Mouse (Mus musculus) heart, postnatal 36 days (tissue): ENCODE data around the gene Metap2. TPM values are rescaled to one million over a fixed set of nuclear protein-coding genes. Genes with fewer than 3 reads are reported as not detected.

Experiments
- DNase-seq, 2 experiments: peaks; one replicate each; pipeline ENCODE4 v3.0.0; 2021 to 2022
- intact Hi-C: fragments of 180-260 bp; cut with DNase I; formaldehyde crosslinking; loops from one replicate; pipeline ENCODE4 v1.15.1; 2025
- total RNA-seq, 2 experiments: library from RNA; stranded (reverse); gene quantifications; 2 replicates each; pipeline ENCODE4 v1.2.3; 2021

Metap2 gene
- total RNA-seq = 100 to 1,000 TPM; 127 to 131 TPM

DNA sequence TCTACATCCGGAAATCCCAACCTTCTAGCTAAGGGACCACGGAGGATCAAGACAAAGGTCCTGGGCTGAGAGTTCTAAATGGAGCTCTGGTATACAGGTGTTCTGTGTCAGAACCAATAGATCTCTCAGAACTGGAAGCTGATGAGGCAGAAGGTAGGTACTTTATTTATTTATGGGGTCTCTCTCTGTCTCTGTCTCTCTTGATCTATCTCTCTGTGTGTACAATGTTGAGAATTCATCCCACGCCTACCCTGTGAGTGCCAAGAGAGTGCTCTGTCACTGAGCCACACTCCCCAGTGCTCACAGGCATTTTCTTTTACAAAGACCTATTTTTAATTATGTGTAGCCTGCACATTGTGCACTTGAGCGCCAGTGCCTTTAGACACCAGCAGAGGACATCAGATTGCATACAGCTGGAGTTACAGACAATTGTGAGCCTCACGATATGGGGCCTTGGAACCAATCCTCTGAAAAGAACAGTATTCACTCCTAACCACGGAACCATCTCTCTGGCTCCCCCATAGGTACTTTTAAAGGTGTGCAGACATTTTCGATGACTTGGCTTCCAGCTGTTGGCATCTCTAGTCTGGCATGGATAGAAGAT lies at the start of gene Metap2:
Gene Metap2, minus strand, starts transcription at position 51 of the 604 bp plus-strand sequence.
- intact Hi-C loops = no loop called here
- no peak for DNase-seq

DNA sequence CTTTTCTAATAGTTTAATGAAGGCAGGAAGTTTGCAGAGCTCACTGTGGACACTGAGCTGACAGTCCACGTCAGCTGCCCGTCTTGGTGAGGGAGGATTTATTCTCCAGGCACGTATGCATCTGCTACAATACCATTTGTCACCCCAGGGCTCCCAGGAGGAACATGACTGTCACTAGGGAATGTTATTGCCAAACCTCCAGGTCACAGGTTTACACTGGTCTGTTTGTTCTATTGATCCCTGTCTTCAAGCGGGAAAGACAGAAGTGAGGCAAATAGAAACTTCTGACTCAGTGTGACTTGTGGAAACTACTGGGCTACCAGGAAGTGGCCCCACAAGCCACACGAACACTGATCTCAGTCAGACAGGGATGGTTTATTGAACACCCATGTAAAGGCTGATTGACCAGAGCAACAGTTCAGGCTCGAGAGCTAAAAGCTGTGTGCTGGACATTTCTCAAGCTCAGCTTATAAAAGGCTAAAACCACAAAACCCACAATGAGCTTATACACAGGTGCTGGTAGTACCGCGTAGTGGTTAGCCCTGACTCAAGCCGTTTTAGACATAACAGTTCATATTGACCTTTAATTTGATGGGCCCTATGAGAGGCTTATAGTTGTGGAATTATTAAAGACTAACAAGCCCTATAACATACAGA lies 49.1 kb upstream of the Metap2 start:
- DNase-seq = no peak
- intact Hi-C loops = loop anchor here (1.0 kb wide), 1 partner anchor 170 kb away; no protein-coding TSS in a partner anchor

DNA sequence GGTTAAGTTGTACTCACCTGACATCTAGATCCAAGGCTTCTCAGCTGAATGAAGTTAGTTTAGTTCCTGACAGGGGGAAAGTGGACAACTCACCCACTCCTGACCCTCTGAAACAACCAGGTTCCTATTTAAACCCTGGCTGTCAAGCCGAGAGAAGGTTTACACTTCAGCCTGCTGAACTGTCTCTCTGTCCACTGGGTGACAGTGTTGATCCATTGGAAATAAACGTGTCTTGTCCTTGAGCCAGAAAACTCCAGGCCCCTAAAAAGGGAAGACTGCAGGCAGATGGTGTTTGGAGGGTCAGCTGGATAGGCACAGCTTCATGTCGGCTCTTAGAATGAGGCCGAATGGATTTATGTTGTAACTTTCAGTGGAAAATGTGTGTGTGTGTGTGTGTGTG lies 48.5 kb upstream of the Metap2 start:
- intact Hi-C loops = loop anchor here (1.0 kb wide), 1 partner anchor 171 kb away; no protein-coding TSS in a partner anchor
- peak in 1 of 2 experiments; percentile 13 for DNase-seq

GRCm38 (mm10) chr10:93944241-93944640 lies 47.3 kb upstream of the Metap2 start:
- peak in 1 of 2 experiments; percentile 10 for DNase-seq
- intact Hi-C loops = no loop called here

- no peak for DNase-seq
- intact Hi-C loops = no loop called here
Measured at GRCm38 (mm10) chr10:93940279-93940678, 43.4 kb upstream of the Metap2 start.

DNA sequence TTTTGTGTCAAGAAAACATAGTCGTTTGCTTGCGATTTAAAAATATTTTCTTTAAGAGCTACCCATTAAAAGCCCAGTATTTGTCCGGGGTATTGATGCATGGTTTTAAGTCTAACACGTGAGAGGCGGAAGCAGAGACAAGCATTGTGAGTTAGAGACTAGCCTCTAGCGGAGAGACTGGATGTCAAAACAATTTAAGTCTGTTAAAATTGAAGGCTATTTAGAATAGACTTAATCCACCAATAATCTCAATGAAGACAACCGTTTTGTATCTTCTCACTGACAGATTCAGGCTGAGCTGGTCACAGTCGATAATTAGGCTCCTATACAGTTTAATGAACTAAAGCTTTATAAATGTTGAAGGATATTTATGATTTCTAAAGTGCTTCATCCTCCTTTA lies 42.8 kb upstream of the Metap2 start:
- intact Hi-C loops = no loop called here
- DNase-seq = no peak

GRCm38 (mm10) chr10:93938844-93939271 lies 42.0 kb upstream of the Metap2 start:
- intact Hi-C loops = no loop called here
- DNase-seq = no peak

GRCm38 (mm10) chr10:93933980-93934379 lies 37.1 kb upstream of the Metap2 start:
- intact Hi-C loops = no loop called here
- peak; percentile 17 to 19 for DNase-seq

GRCm38 (mm10) chr10:93932861-93933260 lies 36.0 kb upstream of the Metap2 start:
- DNase-seq = no peak
- intact Hi-C loops = no loop called here

- no peak for DNase-seq
- intact Hi-C loops = no loop called here
Measured at GRCm38 (mm10) chr10:93932020-93932419, 35.1 kb upstream of the Metap2 start.

- intact Hi-C loops = no loop called here
- no peak for DNase-seq
Measured at GRCm38 (mm10) chr10:93931431-93931830, 34.5 kb upstream of the Metap2 start.

- no peak for DNase-seq
- intact Hi-C loops = no loop called here
Measured at GRCm38 (mm10) chr10:93930236-93930824, 33.4 kb upstream of the Metap2 start.

GRCm38 (mm10) chr10:93924666-93925065 lies 27.8 kb upstream of the Metap2 start:
- intact Hi-C loops = no loop called here
- DNase-seq = no peak

DNA sequence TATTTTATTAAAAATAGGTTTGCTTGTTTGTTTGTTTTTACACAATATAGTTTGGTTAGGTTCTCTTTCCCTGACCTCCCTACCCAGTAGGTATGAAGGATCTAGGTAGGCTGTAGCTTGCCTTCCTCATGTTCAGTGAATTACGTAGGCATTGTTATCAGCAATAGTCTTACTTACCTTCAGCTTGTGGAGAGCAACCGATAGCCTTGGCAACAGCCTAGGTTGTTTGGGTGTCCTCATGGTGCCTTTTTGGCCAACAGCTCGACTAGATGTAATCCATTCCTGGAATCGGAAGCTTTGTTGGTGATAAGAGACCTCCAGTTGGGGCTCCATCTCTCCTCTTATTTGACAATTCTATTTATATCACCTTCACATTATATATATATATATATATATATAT lies 24.3 kb upstream of the Metap2 start:
- intact Hi-C loops = no loop called here
- DNase-seq = no peak

- intact Hi-C loops = loop anchor here (2.0 kb wide), 1 partner anchor 30 kb away; no protein-coding TSS in a partner anchor
Measured at GRCm38 (mm10) chr10:93919227-93919626, 22.3 kb upstream of the Metap2 start.

GRCm38 (mm10) chr10:93918701-93919100 lies 21.8 kb upstream of the Metap2 start:
- peak; percentile 42 to 57 for DNase-seq

More at GRCm38 (mm10) chr10:93919227-93919626, 22.3 kb upstream of the Metap2 start:
- peak; percentile 33 to 50 for DNase-seq

GRCm38 (mm10) chr10:93918087-93918486 lies 21.2 kb upstream of the Metap2 start:
- no peak for DNase-seq
- intact Hi-C loops = loop anchor here (2.0 kb wide), 1 partner anchor 29 kb away; no protein-coding TSS in a partner anchor

More at GRCm38 (mm10) chr10:93918701-93919100, 21.8 kb upstream of the Metap2 start:
- intact Hi-C loops = loop anchor here (2.0 kb wide), 1 partner anchor 30 kb away; no protein-coding TSS in a partner anchor

DNA sequence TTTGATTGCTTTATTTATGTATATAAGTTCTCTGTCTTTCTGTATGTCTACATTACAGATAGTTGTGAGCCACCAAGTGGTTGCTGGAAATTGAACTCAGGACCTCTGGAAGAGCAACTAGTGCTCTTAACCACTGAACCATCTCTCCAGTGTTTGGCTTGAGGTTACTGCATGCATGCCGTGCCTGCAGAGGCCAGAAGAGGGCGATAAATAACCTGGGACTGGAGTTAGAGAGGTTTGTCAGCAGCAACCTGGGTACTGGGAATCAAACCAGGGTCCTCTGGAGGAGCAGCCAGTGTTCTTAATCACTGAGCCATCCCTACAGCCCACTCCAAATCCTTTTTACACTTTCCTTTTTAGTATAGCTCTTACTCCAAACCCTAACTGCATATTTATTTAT lies 19.9 kb upstream of the Metap2 start:
- intact Hi-C loops = no loop called here
- DNase-seq = no peak

DNA sequence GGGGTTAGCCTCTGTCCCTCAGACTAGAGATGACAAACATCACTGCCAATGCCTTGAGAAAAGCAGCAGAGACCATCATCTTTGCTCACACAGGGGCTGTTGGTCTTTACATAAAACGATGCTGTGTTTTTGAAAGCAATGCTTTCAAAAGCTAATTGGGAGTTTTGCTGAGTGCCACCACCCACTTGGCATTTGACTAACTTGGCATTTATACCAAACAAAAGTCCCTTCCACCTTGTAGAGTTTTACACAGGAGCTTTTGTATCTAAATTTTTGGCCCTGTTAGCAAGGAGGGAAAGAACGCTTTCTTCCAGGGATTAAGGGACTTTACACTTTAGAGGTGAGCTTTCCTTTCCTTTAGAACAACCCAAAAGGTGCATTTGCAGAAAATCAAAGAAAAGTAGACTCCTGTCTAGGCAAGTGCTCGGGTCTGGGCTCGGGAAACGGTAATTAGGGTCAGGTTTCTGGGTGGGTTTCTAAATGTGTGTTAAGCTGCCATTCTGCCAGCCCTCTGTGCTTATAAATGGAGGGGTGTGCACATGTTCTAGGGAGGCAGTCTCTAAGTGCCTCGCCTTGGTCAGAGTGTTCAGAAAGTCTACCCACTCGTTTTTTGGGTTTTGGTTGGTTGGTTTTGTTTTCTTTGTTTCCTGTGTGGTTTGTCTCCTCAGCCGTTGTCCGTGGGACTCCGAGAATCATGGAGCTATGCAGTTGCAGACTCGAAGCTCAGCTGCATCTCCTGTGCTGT lies 18.8 kb upstream of the Metap2 start:
- no peak for DNase-seq
- intact Hi-C loops = no loop called here

DNA sequence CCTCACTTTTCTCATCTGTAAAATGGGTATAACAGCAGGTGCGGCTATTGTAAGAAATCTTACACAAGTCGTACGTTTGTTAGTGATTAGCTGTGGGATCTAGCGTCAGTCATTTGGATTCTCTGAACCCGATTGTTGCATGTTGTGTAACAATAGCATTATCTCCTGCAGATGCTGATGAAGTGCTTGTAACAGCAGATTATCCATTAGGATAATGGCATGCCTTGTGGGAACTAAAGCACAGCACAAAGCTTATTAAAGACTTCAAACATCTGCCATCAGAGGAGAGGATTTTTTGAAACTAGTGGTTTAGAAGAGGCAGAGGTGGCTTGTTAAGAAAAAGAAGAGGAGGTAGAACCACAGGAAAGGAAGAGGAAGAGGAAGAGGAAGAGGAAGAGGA lies 16.6 kb upstream of the Metap2 start:
- DNase-seq = no peak
- intact Hi-C loops = no loop called here

DNA sequence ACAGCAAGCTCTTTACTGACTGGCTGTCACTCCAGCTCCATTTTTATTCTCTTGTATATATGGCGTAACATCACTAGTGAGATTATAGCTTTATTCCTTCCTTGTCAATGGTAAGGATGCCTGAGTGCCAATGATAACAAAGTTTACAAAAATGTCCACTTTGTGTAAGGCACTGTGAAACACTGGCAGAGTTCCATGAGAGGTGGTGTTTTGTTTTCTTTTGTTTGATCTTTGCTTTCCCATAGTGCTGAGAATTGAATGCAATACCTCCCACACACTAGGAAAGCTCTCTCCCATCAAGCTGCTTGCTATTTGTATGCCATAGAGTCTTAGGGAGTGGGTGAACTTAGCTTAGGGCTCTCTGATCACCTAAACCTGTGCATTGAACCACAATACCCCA lies 16.0 kb upstream of the Metap2 start:
- intact Hi-C loops = no loop called here
- DNase-seq = no peak
